Mouse (Mus musculus) lung, postnatal 0 days (tissue): ENCODE measurements around the gene Med27.

Experiments
- CTCF ChIP-seq: IDR thresholded peaks from 2 replicates; pipeline ENCODE4 v1.5.1; 2016; ENCODE audit warnings: antibody characterized with exemption, mild to moderate bottlenecking
- EP300 ChIP-seq: IDR thresholded peaks from 2 replicates; pipeline ENCODE4 v1.6.1; 2016; ENCODE audit warnings: antibody characterized with exemption, mild to moderate bottlenecking, control low read depth

DNA sequence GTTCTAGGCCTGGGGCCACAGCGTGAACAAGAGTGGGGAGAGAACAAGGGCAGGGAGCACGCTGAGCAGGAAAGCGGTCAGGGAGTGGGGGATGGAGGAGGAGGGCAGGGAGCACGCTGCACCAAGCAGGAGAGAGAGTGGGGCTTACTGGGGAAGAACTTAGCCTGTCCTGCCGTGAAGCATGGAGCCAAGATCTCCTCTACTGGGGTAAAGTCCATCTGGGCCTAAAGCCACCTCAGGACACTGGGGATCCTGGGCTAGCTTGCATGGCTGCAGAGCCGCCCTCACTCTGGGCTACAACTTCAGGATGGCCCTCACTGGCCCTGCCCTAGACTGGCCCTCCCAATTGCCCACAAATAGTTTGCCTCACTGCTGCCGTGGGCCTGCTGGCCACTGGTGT is 174.9 kb downstream of the Med27 start:
- TF ChIP-seq EP300 (no peak), CTCF (no peak)
